Mouse (Mus musculus): ENCODE measurements at regions not wholly inside any gene's neighbourhood (a gene's known extent, or its start where the extent isn't known, plus 50 kb on each side); places are given as distances from the start of the nearest gene placed in this dataset.

DNA sequence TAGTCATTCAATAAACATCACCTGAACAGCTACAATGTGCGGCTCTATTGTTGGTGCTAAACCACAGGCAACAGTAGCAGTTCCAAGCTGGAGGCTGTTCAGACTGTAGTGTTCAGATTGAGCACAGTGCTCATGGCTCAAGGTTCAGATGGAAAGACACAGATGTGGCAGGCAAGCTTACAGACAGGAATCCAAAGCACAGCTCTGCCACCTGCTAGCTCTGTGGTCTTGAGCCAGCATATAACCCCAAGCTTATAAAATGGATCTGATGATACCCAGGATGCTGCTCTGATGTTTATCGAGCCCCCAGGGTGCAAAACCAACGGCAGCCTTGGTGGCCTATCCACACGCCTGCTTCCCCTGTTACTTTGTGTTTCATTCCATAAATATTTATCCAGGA lies 53.2 kb upstream of the Arntl start:
- TF ChIP-seq CTCF (IDR thresholded peaks at IDR 0.05; ENCODE audit: insufficient read depth, low read depth, low read length) (no peak), POLR2A (IDR thresholded peaks at IDR 0.05; ENCODE audit: insufficient read depth, low read depth, low read length) (no peak)

All from olfactory bulb, adult 2 months (tissue).